Mouse (Mus musculus): ENCODE data around the gene Ppp1cc.

DNA sequence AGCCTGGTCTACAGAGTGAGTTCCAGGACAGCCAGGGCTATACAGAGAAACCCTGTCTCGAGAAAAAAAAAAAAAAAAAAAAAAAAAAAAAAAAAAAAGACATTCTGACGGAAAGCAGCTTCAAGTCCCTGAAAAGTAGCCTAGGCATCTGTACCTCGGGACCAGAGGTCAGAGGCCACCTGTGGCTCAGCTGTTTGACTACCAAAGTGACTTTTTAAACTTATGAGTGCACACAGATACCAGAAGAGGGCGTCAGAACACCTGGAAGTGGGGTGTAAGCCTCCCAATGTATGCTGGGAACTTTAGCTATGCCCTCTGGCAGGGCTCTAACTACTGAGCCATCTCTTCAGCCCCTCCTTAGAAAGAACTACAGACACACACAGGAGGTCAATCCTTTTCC lies 34.3 kb downstream of the Ppp1cc start:
- TF ChIP-seq CTCF (conservative IDR thresholded peaks at IDR 0.05; ENCODE audit: low read length) (no peak), POU5F1 (IDR thresholded peaks at IDR 0.05; ENCODE audit: borderline replicate concordance, low read length) (no peak)

All from E14TG2a.4 (cell line).